Mouse (Mus musculus): ENCODE results near the gene Zfp281. TPM values are rescaled to one million over a fixed set of nuclear protein-coding genes. Genes with fewer than 3 reads are reported as not detected.

The Zfp281 gene
- polyA plus RNA-seq (2014; fragmentation: Illumina TruSeq; extraction: RNeasy Lipid Tissue Mini Kit (QIAGEN cat#74804); ENCODE audit: low read depth, low replicate concordance), result 51.8 TPM

GRCm38 (mm10) chr1:136624146-136625018, at the start of gene Zfp281:
Gene Zfp281, plus strand, starts transcription at chr1:136624901.

Other genes starting within 250 kb of the Zfp281 start
- 4.7 TPM for gene Ddx59, start 209.6 kb upstream of the Zfp281 start, polyA plus RNA-seq (2014; fragmentation: Illumina TruSeq; extraction: RNeasy Lipid Tissue Mini Kit (QIAGEN cat#74804); ENCODE audit: low read depth, low replicate concordance)
- 0.76 TPM for gene Kif14, start 158.6 kb upstream of the Zfp281 start, polyA plus RNA-seq (2014; fragmentation: Illumina TruSeq; extraction: RNeasy Lipid Tissue Mini Kit (QIAGEN cat#74804); ENCODE audit: low read depth, low replicate concordance)

All from adrenal gland, adult 10 weeks (tissue).